ENCODE assay signal across 10 mouse cellular contexts in genomic region chr3:52299376-52299775, GRCm38 (mm10). TPM values are rescaled to one million over a fixed set of nuclear protein-coding genes. Genes with fewer than 3 reads are reported as not detected.
DNase-seq lines count a peak whose midpoint lies in the region; ATAC-seq lines count a peak whose summit lies in the region.
"Had no signal": no experiment of that assay in that cellular context is flagged by ENCODE, and none has a peak within 500 bp of the region (broad histone marks: within the 10 kb centered on the region; RNA-seq: fewer than 3 reads in every experiment).

No protein-coding gene starts in this region.

- no peak overlapping the region for H3K27ac ChIP-seq in liver, embryonic 13.5 days
- no peak overlapping the region for H3K27ac ChIP-seq in intestine, embryonic 15.5 days
- no peak overlapping the region for H3K27ac ChIP-seq in forebrain, embryonic 13.5 days
- H3K27ac ChIP-seq: limb, embryonic 15.5 days had no signal

- peak; percentile 31; the same call in 1 of the 2 replicates for ATAC-seq in liver, embryonic 13.5 days (ENCODE audit: low read depth)
- no peak for ATAC-seq in intestine, embryonic 15.5 days
- ATAC-seq in forebrain, embryonic 13.5 days: no peak
- ATAC-seq: Patski had no signal

- peak; percentile 7 for DNase-seq in liver, embryonic 13.5 days
- no peak for DNase-seq in liver
- peak; percentile 61 for DNase-seq in MEL-GATA-1-ER (ENCODE audit: extremely low read depth, low read depth)
- peak; percentile 49 for DNase-seq in embryo, embryonic 11 days
- peak; percentile 60 for DNase-seq in naive thymus-derived CD4-positive, alpha-beta T cell, adult 2 months (ENCODE audit: low read depth)
- DNase-seq in cerebellum, adult 9-10 months: no peak

- H3K27me3 ChIP-seq in liver, embryonic 13.5 days: no peaks in the 10 kb centered on the region
- no peaks in the 10 kb centered on the region for H3K27me3 ChIP-seq in intestine, embryonic 15.5 days (replicated peaks)
- H3K27me3 ChIP-seq in forebrain, embryonic 13.5 days: no peaks in the 10 kb centered on the region
- H3K27me3 ChIP-seq: limb, embryonic 15.5 days; Patski had no signal

- H3K4me3 ChIP-seq in liver, embryonic 13.5 days (replicated peaks): no peak overlapping the region
- H3K4me3 ChIP-seq in intestine, embryonic 15.5 days (replicated peaks): no peak overlapping the region
- no peak overlapping the region for H3K4me3 ChIP-seq in forebrain, embryonic 13.5 days
- H3K4me3 ChIP-seq: limb, embryonic 15.5 days had no signal

- no peak overlapping the region for H3K4me2 ChIP-seq in liver, embryonic 13.5 days
- no peak overlapping the region for H3K4me2 ChIP-seq in intestine, embryonic 15.5 days (replicated peaks)
- no peak overlapping the region for H3K4me2 ChIP-seq in forebrain, embryonic 13.5 days
- H3K4me2 ChIP-seq: limb, embryonic 15.5 days had no signal

- no peaks in the 10 kb centered on the region for H3K36me3 ChIP-seq in liver, embryonic 13.5 days
- H3K36me3 ChIP-seq in intestine, embryonic 15.5 days: no peaks in the 10 kb centered on the region
- H3K36me3 ChIP-seq in forebrain, embryonic 13.5 days (ENCODE audit: poor library complexity, severe bottlenecking): no peaks in the 10 kb centered on the region
- H3K36me3 ChIP-seq: limb, embryonic 15.5 days had no signal

- peaks cover 48% of the 10 kb centered on the region for H3K4me1 ChIP-seq in liver, embryonic 13.5 days (replicated peaks)
- peaks cover 21% of the 10 kb centered on the region; the same call in 1 of the 2 replicates for H3K4me1 ChIP-seq in intestine, embryonic 15.5 days (replicated peaks)
- no peaks in the 10 kb centered on the region for H3K4me1 ChIP-seq in forebrain, embryonic 13.5 days

- 22% methylated on average over 2 of the region's 2 CpGs for WGBS in liver, embryonic 13.5 days (ENCODE audit: insufficient replicate concordance)
- WGBS in intestine, embryonic 15.5 days: 51% methylated on average over 2 of the region's 2 CpGs
- WGBS in forebrain, embryonic 13.5 days: 47% methylated on average over 2 of the region's 2 CpGs

- H3K9me3 ChIP-seq in liver, embryonic 13.5 days (replicated peaks): no peaks in the 10 kb centered on the region
- H3K9me3 ChIP-seq in intestine, embryonic 15.5 days: no peaks in the 10 kb centered on the region
- H3K9me3 ChIP-seq in forebrain, embryonic 13.5 days (replicated peaks): no peaks in the 10 kb centered on the region
- H3K9me3 ChIP-seq: limb, embryonic 15.5 days had no signal

- no peak overlapping the region for H3K9ac ChIP-seq in liver, embryonic 13.5 days
- H3K9ac ChIP-seq in intestine, embryonic 15.5 days: no peak overlapping the region
- H3K9ac ChIP-seq in forebrain, embryonic 13.5 days: no peak overlapping the region
- H3K9ac ChIP-seq: limb, embryonic 15.5 days had no signal

RNA-seq across cellular contexts. Expression of gene Foxo1, which starts 31.2 kb away (rescaled TPM):
- polyA plus RNA-seq in liver, embryonic 13.5 days (2015; fragmentation: Nextera tagmentation; extraction: Ambion mirVana): 1.1 TPM in 2 replicates
- 5.8 and 6.4 TPM in 2 replicates for polyA plus RNA-seq in intestine, embryonic 15.5 days (2015; fragmentation: Nextera tagmentation; extraction: Ambion mirVana)
- polyA plus RNA-seq in forebrain, embryonic 13.5 days (2015; fragmentation: Nextera tagmentation; extraction: Ambion mirVana): 1.9 TPM in 2 replicates

Comparison
In these comparisons a context has a peak if more than half of its experiments do, and no peak if none do; other contexts are left out.
1. DNase-seq: peak in liver, embryonic 13.5 days (single experiment), MEL-GATA-1-ER (single experiment), embryo, embryonic 11 days (single experiment) and naive thymus-derived CD4-positive, alpha-beta T cell, adult 2 months (single experiment); none in liver (single experiment) and cerebellum, adult 9-10 months (single experiment).